Mouse (Mus musculus): ENCODE data around the gene Tmem184b.

The Tmem184b gene

DNA sequence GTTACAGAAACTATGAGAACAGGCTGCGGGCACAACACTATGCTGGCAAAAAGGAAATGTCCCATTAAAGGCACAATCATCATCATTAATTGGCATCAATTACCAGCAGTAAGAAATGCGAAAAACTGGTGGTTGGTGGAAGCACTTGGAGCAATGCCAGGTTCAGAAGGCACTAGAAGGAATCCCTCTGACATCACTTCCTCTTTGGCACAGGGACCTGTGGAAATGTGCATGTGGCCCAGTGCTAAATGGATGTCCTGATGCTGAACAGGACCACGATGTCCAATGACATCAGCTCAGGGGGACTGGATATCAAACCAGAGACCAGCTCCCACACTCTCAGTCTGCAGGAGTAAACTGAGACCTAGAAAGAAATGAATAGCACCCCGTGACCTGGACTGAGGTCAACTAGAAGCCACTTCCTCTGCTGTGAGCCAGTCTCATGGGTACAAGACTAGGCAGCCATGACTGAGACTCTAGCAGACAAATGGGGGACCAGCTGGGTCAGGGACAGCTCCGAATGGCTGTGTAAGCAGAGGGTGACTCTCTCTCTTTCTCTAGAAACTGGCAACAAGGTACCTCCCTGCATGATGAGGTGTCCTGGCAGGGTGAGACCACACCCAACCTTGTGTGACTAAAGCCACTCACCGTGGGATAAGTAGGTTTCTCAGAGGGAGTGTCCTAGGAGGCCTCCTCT, 60.6 kb downstream of the Tmem184b start:
- DNase-seq (ENCODE audit: low spot score in 2 of 2) = no peak

DNA sequence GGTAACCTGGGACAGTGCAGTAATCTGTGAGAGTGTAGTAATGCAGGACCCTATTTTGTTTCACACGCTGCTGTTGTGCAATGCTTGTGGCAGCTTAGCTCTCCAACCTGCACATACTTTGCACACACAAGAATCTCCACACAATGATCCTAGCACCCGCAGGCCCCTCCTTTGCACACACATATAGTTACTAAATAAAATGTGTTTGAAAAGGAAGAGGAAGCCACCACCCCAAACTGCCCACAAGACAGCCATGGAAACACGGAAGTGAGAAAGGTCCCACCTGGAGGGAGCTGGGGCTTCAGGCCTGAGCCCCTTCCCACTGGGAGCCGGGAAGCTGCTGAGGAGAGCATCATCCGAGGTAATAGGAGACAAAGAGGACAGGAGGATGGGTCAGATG, 64.4 kb downstream of the Tmem184b start:
- no peak for DNase-seq (ENCODE audit: low spot score in 2 of 2)

DNA sequence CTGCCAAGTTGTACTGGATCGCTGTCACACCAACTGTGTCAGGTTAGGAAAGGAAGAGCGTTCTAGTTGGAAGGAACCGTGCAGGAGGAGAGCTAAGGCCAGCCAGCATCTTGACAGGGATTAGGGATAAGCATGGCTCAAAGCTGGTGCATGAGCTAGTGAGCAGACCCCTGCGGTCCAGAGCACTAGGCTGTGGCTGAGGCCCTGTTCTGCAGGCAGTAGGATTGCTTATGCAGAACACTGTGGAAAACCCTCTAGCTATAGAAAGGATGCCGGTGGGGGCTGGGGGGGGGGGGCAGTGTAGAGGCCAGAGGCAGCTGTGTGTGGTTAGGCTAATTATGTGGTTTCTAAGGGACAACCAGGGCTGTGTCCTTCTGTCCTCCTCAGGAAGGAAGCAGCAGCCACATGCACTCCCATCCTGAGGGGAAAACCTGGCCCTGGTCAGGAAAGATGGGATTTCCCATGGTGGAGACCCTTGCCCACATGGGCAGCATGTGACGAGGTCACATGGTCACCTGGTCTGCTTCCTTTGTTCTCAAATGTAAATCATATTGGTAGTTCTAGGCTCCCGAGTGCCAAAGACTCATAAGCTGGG, 68.2 kb downstream of the Tmem184b start:
- DNase-seq (ENCODE audit: low spot score in 2 of 2) = no peak

DNA sequence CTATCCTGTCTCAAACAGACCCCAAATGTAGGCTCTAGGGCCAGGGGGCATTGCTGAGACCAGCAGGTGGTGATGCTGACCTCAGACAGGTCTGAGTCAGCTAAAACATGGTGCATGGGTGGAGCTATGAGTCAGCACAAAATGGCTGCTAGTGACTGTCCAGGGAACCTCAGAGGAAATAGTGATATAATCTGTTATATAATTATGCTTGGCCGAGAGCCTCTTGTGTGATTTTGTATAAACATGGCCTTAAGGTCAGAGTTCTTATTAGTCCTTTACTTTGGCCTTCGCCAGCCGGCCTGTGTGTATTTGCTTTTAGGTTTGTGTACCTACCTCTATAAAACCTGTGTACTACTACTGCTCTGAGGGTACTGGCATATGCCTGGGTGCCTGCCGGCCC, 70.0 kb downstream of the Tmem184b start:
- DNase-seq (ENCODE audit: low spot score in 2 of 2) = no peak

DNA sequence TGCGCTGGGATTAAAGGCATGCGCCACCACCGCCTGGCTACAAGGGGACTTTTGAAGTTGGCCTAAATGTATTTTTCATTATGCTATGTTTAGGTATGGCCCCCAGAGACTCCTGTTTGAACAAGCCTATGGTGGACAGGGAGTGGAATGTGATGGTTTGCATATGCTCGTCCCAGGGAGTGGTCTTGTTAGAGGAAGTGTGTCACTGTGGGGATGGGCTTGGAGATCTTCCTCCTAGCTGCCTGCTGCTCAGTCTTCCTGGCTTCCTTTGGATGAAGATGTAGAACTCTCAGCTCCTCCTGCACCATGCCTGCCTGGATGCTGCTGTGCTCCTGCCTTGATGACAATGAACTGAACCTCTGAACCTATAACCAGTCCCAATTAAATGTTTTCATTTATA, 72.8 kb downstream of the Tmem184b start:
- no peak for DNase-seq (ENCODE audit: low spot score in 2 of 2)

DNA sequence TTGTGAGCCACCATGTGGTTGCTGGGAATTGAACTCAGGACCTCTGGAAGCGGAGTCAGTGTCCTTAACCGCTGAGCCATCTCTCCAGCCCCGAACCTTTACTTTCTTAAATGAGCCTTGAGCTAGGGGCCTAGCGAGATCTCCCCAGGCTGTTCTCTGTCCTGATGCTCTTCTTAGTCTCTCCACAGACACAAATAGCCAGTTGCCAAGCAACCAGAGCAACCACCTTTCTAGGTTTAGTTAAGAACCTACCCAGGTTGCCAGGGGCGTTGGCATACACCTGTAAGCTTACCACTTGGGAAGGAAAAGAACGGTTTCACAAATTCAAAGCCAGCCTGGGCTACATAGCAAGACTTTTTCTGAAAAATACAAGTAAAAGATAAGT, 73.4 kb downstream of the Tmem184b start:
- no peak for DNase-seq (ENCODE audit: low spot score in 2 of 2)

DNA sequence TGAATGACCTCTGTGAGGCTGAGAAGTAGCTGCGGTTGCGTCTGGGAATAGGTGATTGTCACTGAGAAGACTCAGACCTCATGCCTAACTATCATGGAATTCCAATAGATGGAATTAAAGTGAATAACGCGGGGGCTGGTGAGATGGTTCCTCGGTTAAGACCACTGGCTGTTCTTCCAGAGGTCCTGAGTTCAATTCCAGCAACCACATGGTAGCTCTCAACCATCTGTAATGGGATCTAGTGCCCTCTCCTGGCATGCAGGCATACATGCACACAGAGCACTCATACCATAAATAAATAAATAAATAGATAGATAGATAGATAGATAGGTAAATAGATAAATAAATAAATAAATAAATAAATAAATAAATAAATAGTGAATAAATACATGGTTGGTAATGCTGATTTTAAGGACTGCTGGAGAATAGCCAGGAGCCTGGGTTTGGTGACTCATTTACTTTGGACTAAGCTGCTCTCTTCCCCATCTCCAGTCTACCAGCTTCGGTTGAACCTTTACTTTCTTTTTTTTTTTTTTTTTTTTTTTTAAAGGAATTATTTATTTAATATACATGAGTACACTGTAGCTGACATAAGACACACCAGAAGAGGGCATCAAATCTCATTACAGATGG, 73.9 kb downstream of the Tmem184b start:
- DNase-seq (ENCODE audit: low spot score in 2 of 2) = no peak

DNA sequence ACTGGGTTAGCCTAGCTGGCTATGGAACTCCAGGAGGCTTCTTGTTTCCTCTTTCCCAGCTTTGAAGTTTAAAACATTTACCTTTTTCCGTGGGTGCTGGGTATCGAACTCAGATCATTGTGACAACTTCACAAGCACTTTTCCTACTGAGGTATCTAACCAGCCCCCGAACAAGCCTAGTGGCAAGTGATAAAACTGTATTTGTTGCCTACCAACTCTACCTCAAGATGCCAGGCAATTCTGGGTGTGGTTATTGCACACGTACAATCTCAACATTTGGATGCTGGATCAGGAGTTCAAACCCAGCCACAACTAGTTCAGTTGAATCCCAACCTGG, 74.5 kb downstream of the Tmem184b start:
- no peak for DNase-seq (ENCODE audit: low spot score in 2 of 2)

DNA sequence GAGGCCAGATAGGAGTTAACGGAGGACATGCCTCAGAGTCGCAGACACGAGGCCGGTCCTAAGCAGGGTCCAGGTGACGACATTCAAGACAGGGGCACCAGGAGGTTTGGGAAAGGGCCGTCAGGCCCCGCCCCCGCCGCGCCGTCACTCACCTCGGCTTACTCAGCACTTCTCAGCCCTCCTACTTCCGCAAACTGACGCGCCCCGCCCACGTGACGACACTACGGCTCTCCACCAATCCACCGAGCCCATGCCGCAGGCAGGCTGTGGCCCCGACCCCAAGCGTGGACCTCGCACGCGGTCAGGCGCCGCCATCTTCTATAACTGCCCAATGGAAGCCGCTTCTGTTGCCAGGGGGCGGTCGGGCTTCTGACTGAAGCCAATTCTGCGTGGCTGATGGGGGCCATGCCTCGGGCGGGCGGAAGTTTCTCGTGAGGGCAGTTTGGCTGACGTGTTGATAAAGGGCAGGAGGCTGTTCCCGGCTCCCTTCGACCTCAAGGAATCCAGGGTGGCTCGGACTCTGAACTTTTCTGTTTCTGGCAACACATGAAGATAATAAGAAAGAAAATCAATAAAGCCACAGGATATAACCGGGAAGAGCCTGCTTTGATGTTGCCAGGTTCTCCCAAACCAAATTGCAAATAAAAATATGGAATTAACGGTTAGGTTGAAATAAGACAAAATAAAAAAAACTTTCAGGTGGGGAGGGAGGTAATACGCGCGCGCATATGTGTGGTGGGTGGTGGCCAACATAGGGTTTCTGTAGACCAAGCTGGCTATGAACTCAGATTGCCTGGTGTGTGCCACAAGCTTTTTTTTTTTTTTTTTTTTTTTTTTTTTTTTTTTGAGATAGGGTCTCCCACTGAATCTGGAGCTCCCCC, 75.1 kb downstream of the Tmem184b start, which contains the start of gene Pla2g6:
Pla2g6 (minus strand) TSS at position 333 of the 881 bp plus-strand sequence.
- DNase-seq (ENCODE audit: low spot score in 2 of 2) = peak; percentile 96

DNA sequence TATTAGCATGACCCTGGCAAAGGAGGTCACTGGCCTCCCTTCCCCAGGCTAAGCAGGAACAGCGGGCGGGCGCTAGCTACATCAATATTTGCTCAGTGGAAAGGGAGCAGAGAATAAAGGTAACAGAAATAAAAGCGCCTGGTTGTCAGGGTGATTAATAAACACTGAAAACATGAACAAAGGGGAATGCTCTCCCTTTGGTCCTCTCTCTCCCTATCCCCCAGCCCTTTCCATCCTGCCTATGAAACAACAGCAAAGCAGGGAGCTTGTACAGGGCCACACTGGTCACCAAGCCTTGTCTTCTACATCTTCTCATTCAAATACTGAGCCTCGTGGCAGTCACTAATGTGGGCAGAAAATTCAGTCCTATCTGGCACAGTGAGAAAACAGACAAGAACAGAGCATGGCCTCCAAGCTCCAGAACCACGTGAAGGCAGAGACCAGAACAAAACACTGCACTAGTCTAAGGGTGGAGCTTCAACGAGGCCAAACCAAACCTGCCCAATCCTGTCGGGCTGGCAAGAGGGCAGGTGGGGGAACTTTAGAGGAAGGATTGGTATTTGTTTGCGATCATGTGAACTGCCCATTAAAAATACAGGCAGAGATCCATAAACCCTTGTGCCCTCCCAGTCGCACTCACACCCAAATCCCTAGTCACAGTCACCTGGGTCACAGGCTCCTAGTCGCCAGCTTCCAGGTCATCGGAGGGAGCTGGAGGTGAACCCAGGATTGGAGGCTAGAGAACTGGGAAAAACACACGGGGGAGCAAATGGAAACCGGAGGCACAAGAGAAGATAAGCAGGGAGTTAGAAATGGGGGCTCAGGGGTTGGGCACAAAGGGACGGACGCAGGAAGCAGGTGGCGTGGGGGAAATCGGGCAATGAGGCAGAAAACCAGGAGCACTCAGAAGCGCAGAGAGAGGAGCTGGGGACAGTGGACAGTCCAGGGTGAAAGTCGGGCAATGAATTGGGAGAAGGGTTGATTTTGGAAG, 76.1 kb downstream of the Tmem184b start:
- peak; percentile 36 for DNase-seq (ENCODE audit: low spot score in 2 of 2)

DNA sequence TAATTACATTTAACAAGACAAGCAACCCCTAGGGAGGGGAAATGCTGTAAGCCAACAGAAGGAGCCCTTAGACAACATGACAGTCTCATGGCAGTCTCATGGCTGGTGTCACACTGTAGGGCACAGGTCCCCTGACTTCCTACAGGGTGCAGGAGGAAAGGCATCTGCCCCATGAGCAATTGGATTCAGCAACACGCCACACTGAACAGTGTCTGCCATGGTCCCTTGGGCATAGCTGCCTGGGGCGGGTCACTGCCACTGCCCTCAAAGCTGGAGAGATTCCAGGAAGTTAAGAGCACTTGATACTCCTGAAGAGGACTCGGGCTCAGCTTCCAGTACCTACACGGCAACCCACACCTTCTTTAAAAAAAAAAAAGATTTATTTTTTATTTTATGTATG, 77.1 kb downstream of the Tmem184b start:
- no peak for DNase-seq (ENCODE audit: low spot score in 2 of 2)

DNA sequence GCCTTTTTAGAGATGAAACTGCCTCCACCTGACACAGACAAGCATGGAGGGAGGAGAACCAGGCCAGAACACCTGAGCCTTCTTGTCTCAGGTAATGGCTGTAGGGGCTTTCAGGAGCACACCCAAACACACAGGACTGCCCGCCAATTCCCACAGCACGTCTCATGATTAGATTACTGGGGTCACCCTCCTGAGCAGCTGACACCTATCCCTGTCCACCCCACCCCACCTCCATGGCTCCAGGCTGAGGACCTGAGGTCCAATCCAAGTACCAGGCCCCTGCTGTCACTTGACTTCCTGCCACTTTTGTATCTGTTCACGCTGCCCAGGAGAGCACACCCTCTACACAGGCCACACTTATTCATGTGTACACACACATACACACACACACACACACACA, 77.6 kb downstream of the Tmem184b start:
- DNase-seq (ENCODE audit: low spot score in 2 of 2) = no peak

DNA sequence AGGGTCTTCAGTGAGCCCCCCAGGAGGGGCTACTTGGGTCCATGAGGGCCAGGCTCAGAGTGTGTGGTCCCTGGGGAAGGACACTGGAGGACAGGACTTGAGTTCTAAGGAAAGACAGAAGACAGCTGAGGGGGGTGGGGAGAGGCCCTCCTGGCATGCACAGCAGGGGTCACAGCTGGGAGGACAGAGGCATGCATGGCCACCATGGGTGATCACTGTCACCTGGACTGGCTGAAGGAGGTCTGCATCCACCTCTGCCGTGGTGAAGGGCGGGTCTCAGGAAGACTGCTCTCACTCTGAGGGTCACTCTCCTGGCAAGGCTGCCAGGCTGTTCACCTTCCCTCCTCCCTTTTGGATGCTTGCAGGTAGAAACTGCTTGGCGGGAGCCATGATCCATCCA, 79.0 kb downstream of the Tmem184b start:
- DNase-seq (ENCODE audit: low spot score in 2 of 2) = no peak

DNA sequence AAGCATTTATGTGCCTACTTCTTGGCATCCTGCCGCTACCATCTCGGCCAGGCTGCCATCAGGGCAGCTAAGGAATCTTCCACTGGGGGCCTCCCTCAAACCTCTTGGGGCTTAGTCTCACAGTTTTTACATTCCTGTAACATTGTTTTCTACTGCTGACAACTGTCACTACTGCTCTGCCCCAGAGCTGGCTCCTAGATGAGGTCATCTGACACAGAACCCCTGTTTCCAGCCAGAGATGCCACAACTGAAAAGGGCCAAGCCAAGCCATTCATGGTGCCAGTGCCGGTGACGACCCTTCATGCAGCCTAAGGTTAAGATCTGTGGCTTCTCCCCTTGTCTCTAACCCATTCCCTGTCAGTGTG, 79.6 kb downstream of the Tmem184b start:
- no peak for DNase-seq (ENCODE audit: low spot score in 2 of 2)

DNA sequence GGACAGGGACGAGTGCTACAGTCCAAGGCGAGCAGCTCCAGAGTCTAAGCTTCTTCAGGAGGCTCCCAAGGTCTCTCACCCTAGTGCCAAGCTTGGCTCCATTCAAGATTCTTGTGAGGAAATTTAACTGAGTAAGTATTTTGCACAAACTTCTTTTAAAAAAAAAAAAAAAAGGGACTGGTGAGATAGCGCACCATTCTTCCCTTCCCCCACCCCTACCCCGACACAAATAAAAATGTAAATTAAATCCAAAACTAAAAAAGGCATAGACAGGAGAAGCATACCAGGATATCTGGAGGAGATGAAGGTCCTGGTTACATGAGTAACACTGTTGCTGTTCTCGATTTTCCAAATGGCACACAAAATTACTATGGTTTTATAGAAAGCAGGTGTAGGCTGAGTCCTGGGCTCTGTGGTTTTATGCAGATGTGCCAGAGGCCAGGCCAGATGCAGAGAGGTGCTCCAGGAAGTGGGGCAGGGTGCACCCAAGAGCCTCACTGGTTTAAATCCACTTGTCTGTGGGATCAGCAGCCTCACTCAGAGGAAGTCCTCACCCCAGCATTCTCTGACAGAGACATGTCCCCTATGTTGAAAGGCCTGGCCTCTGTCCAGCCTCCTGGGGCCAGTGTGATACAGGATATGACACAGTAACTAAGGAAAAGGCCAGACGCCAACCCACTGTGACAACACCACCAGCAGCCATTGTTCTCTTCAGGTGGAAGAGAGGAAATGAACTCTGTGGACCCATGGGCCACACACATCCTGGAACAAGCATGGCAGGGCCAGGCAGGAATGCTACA, 80.2 kb downstream of the Tmem184b start:
- DNase-seq (ENCODE audit: low spot score in 2 of 2) = peak; percentile 75 to 85

DNA sequence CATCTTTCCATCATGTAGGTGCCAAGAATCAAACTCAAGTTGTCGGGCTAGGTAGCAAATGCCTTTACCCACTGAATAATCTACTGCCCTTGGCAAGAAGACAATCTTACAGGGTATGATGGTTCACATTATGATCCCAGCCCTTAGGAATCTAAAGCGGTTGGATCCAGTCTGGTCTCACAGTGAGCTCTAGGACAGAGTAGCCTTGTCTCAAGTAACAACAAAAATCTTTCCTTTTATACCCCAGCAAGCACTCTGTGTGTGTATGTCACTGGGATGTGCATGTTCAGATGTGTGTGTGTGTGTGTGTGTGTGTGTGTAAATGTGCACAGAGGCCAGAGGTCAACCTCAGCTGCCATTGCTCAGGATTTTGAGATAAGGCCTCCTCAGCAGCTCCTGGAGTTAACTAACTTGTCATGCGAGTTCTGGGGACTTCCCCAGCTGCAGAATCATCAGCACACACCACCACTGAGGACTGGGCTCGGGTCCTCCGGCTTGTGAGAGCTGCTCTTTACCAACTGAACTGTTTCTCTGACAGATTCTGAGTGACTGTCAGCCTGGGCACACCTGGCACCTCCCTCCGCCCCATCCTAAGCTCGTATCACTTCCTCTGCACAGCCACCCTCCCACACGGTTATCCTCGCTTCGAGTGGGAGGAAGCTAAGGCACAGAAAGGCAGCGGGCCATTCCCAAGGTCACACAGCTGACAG, 80.9 kb downstream of the Tmem184b start:
- DNase-seq (ENCODE audit: low spot score in 2 of 2) = peak; percentile 80 to 83

DNA sequence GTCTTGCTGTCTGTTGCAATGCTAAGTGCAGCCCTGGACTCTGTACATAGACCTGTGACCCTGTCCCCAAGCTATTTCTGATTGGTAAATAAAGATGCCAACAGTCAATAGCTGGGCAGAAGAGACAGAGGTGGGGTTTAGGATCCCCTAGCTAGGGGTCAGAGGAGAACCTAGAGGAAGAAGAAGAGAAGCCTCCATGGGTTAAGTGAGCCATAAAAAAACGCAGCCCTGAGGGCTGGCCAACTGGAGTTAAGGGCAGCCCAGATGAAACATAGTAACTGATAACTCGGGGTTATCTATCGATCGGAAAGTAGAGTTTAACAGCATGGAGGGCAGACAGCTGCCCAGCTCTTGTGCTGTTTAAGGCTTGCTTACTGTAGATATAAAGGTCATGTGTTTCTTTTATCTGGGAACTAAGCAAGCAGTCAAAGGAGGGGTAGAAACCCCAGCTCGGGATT, 81.6 kb downstream of the Tmem184b start:
- no peak for DNase-seq (ENCODE audit: low spot score in 2 of 2)

DNA sequence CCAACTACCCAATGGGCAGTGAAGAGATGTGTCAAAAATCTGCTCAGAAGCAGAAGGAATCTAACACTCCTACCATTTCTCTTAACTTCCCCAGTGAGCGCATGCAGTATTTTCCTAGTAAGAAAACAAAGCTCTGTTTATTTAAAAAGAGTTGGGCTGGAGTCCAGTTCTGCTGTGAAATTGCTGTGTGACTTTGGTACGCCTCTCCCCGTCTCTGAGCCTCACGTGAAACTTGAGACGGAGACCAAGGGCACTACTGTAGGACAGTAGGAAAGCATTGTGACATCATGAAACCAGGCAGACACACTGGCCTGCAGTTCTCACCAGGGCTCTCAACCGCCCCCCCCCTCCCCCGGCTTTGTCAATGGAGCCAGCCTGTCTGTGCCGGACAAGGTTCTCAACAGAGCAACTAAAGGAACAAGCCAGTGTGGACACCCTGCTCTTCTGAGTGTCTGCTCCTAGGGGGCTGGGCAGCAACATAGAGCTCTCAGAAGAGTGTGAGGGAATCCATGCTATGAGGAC, 89.5 kb downstream of the Tmem184b start:
- DNase-seq (ENCODE audit: low spot score in 2 of 2) = no peak

Measured in thymus, postnatal 10 days (tissue).